Mouse (Mus musculus) macrophage (primary cell): Measurements from ENCODE around the gene Grhpr. TPM values are rescaled to one million over a fixed set of nuclear protein-coding genes. Genes with fewer than 3 reads are reported as not detected.

ENCODE experiments used
- polyA plus RNA-seq: library from polyadenylated mRNA; stranded (reverse); fragments of 250-400 nt; gene quantifications from 3 replicates; pipeline ENCODE4 v1.2.4, GENCODE M21; 2018; ENCODE audit warnings: inconsistent platforms

The Grhpr gene
- polyA plus RNA-seq, 1 experiment from 2014 or later: 2.3 TPM

Other genes with a start within 250 kb of the Grhpr start
- 9.8 to 31.5 TPM (median 16.2 TPM) in 3 replicates for gene Zcchc7, start 225.5 kb upstream of the Grhpr start, polyA plus RNA-seq
- 4.9 to 12.1 TPM (median 5.8 TPM) in 3 replicates for gene Zbtb5, start 31.0 kb downstream of the Grhpr start, polyA plus RNA-seq
- 2.3 to 8.3 TPM (median 3.3 TPM) in 3 replicates for gene Polr1e, start 37.2 kb downstream of the Grhpr start, polyA plus RNA-seq
- gene Fbxo10, start 103.2 kb downstream of the Grhpr start, polyA plus RNA-seq: 1.9 to 2.7 TPM (median 2.7 TPM) in 3 replicates
- gene Tomm5, start 126.7 kb downstream of the Grhpr start, polyA plus RNA-seq: 60.3 to 124 TPM (median 74.8 TPM) in 3 replicates
- not detected in 3 replicates for gene Frmpd1, start 203.5 kb downstream of the Grhpr start, polyA plus RNA-seq